Mouse (Mus musculus): Measurements from ENCODE around the gene Krtdap. TPM values are rescaled to one million over a fixed set of nuclear protein-coding genes. Genes with fewer than 3 reads are reported as not detected.

The Krtdap gene
- polyA plus RNA-seq, 1 experiment from 2014 or later: not detected

GRCm38 (mm10) chr7:30765173-30765572 lies 22.5 kb upstream of the Krtdap start:
- H3K4me2 ChIP-seq (replicated peaks): peak overlapping the region; percentile 8; the same call in 1 of the 2 replicates
- H3K4me3 ChIP-seq: no peak overlapping the region

DNA sequence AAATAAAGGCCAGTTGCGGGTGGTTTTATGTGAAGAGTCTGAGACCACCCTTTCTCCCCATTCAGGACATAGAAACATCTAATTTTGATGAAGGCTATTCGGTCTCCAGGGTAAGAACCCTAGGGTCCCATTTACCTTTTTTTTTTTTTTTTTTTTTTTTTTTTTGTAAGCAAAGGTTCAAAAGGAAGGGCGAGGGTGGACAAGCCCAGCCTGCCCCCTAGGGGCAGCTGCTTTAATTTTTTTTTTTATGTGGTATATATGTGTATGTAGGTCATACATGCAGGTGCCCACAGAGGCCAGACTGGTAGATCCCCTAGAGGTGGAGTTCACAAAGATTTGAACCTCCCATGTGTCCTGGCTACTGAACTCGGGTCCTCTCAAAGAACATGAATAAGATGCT lies 21.3 kb upstream of the Krtdap start:
- Histone ChIP-seq H3K27ac (replicated peaks) (no peak overlapping the region), H3K36me3 (no peaks in the 10 kb centered on the region), H3K9ac (replicated peaks) (no peak overlapping the region), H3K9me3 (no peaks in the 10 kb centered on the region), H3K4me1 (peaks cover 3% of the 10 kb centered on the region; the same call in 1 of the 2 replicates), H3K27me3 (peaks cover 15% of the 10 kb centered on the region), H3K4me3 (no peak overlapping the region), H3K4me2 (replicated peaks) (no peak overlapping the region)
- WGBS: 95% methylated on average over 4 of the region's 4 CpGs
- ATAC-seq (ENCODE audit: low FRiP score, low read depth): no peak

More at GRCm38 (mm10) chr7:30765173-30765572, 22.5 kb upstream of the Krtdap start:
- Histone ChIP-seq H3K4me1 (peaks cover 3% of the 10 kb centered on the region; the same call in 1 of the 2 replicates), H3K36me3 (no peaks in the 10 kb centered on the region), H3K9me3 (no peaks in the 10 kb centered on the region), H3K27ac (replicated peaks) (no peak overlapping the region), H3K27me3 (peaks cover 15% of the 10 kb centered on the region), H3K9ac (replicated peaks) (no peak overlapping the region)
- 54% methylated on average over 11 of the region's 11 CpGs for WGBS
- ATAC-seq (ENCODE audit: low FRiP score, low read depth): no peak

DNA sequence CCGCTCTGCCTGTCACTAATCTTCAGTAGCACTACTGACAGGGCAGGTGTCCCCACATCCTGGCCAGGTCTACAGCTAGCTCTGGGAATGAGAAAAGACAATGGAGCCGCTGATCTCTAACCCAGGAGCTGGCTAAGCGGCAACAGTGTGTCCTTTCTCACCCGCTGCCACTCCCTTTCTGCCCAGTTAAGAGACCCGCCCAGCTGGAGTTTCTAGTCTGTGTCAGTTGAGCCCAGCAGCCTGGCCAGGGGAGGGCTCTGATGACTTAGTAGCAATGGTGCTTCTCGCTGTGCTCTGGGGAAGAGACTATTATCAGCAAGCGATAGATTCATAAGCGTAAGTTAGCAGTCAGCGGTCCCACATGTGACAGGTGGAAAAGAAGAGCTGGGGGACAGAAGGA lies 18.5 kb upstream of the Krtdap start:
- Histone ChIP-seq H3K36me3 (no peaks in the 10 kb centered on the region), H3K9ac (replicated peaks) (no peak overlapping the region), H3K27me3 (0 out of 2 replicates have a peak, but pooled peaks cover 8% of the 10 kb centered on the region), H3K9me3 (0 out of 2 replicates have a peak, but pooled peaks cover 2% of the 10 kb centered on the region), H3K4me2 (replicated peaks) (no peak overlapping the region), H3K4me1 (peaks cover 3% of the 10 kb centered on the region; the same call in 1 of the 2 replicates), H3K4me3 (no peak overlapping the region), H3K27ac (replicated peaks) (no peak overlapping the region)
- no peak for ATAC-seq (ENCODE audit: low FRiP score, low read depth)
- WGBS: 30% methylated on average over 9 of the region's 9 CpGs

DNA sequence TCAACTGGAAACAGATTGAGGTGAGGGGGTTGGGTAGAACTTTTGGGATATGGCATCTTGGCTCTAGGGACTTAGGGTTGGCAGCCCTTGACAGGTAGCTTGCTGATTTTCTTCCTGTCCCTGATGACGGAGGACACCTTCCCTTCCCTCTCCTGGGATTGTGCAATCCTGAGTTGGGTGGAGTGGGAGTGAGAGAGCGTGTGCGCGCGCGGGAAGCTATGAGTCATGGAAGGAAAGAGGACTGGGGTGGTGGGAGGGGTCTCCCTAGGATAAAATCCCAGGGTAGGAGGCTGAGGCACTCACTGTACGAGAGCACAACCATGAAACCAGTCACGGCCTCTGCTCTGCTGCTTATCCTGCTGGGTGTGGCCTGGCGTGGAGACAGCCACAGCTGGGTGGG lies 11.6 kb upstream of the Krtdap start:
- H3K4me2 ChIP-seq (replicated peaks): no peak overlapping the region

GRCm38 (mm10) chr7:30777081-30777579 lies 10.6 kb upstream of the Krtdap start:
- no peaks in the 10 kb centered on the region for H3K36me3 ChIP-seq
- no peak overlapping the region for H3K9ac ChIP-seq (replicated peaks)
- no peaks in the 10 kb centered on the region for H3K4me1 ChIP-seq
- ATAC-seq (ENCODE audit: low FRiP score, low read depth): no peak
- no peaks in the 10 kb centered on the region for H3K27me3 ChIP-seq
- H3K4me2 ChIP-seq (replicated peaks): no peak overlapping the region
- H3K4me3 ChIP-seq: no peak overlapping the region
- WGBS: 43% methylated on average over 7 of the region's 7 CpGs
- H3K9me3 ChIP-seq: 0 out of 2 replicates have a peak, but pooled peaks cover 2% of the 10 kb centered on the region
- H3K27ac ChIP-seq (replicated peaks): no peak overlapping the region

More for the DNA sequence above, 11.6 kb upstream of the Krtdap start:
- Histone ChIP-seq H3K27ac (replicated peaks) (no peak overlapping the region), H3K9me3 (0 out of 2 replicates have a peak, but pooled peaks cover 2% of the 10 kb centered on the region), H3K36me3 (no peaks in the 10 kb centered on the region), H3K9ac (replicated peaks) (no peak overlapping the region), H3K4me1 (no peaks in the 10 kb centered on the region), H3K4me3 (no peak overlapping the region), H3K27me3 (no peaks in the 10 kb centered on the region)
- ATAC-seq (ENCODE audit: low FRiP score, low read depth): no peak
- WGBS: 92% methylated on average over 9 of the region's 9 CpGs

DNA sequence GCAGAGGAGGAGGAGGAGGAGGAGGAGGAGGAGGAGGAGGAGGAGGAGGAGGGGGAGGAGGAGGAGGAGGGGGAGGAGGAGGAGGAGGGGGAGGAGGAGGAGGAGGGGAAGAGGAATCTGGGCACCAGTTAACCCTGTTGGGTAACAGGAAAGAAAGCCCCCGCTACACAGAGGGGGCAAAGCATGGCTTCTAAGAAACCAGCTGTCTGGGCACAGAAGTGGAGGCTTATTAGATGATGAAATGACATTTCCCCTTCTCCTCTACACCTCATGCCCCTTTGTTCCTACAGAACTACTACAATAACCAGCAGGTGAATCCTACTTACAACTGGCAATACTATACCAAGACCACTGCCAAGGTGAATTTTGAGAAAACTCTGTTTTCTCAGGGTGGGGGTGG lies 9.8 kb upstream of the Krtdap start:
- ATAC-seq (ENCODE audit: low FRiP score, low read depth): no peak
- WGBS: 80% methylated on average over 1 of the region's 1 CpGs
- Histone ChIP-seq H3K4me1 (no peaks in the 10 kb centered on the region), H3K27ac (replicated peaks) (no peak overlapping the region), H3K36me3 (no peaks in the 10 kb centered on the region), H3K27me3 (no peaks in the 10 kb centered on the region), H3K4me2 (replicated peaks) (no peak overlapping the region), H3K9me3 (0 out of 2 replicates have a peak, but pooled peaks cover under 1% of the 10 kb centered on the region), H3K4me3 (no peak overlapping the region), H3K9ac (replicated peaks) (no peak overlapping the region)

GRCm38 (mm10) chr7:30781792-30782191 lies 5.9 kb upstream of the Krtdap start:
- WGBS: 73% methylated on average over 4 of the region's 4 CpGs
- ATAC-seq (ENCODE audit: low FRiP score, low read depth): no peak

GRCm38 (mm10) chr7:30782658-30783057 lies 5.0 kb upstream of the Krtdap start:
- H3K27me3 ChIP-seq: no peaks in the 10 kb centered on the region
- 91% methylated on average over 3 of the region's 3 CpGs for WGBS

More at GRCm38 (mm10) chr7:30781792-30782191, 5.9 kb upstream of the Krtdap start:
- Histone ChIP-seq H3K4me2 (replicated peaks) (no peak overlapping the region), H3K4me3 (no peak overlapping the region), H3K27ac (replicated peaks) (no peak overlapping the region), H3K9me3 (no peaks in the 10 kb centered on the region), H3K4me1 (0 out of 2 replicates have a peak, but pooled peaks cover 12% of the 10 kb centered on the region), H3K9ac (replicated peaks) (no peak overlapping the region), H3K36me3 (no peaks in the 10 kb centered on the region), H3K27me3 (no peaks in the 10 kb centered on the region)

DNA sequence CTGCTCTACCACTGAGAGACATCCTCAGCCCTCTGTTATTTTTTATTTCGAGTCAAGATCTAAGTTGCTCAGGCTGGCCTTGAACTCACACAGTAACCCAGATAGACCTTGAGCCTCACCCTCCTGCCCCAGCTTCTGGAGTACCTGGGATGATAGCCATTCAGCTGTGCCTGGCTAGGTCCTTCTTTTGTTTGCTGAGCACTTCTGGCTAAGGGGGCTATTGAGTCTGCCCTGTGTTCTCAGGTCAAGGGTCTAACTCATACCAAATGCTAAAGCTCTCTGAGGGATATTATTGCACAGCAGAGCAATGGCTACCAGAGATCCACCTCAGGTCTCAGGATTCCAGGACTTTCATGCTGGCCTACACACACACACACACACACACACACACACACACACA lies 2.5 kb upstream of the Krtdap start:
- Histone ChIP-seq H3K4me1 (0 out of 2 replicates have a peak, but pooled peaks cover 12% of the 10 kb centered on the region), H3K27ac (replicated peaks) (no peak overlapping the region), H3K36me3 (no peaks in the 10 kb centered on the region), H3K9me3 (no peaks in the 10 kb centered on the region), H3K4me3 (no peak overlapping the region), H3K4me2 (replicated peaks) (no peak overlapping the region), H3K9ac (replicated peaks) (no peak overlapping the region), H3K27me3 (no peaks in the 10 kb centered on the region)
- no peak for ATAC-seq (ENCODE audit: low FRiP score, low read depth)
- WGBS: 58% methylated on average over 1 of the region's 1 CpGs

More at GRCm38 (mm10) chr7:30782658-30783057, 5.0 kb upstream of the Krtdap start:
- Histone ChIP-seq H3K36me3 (no peaks in the 10 kb centered on the region), H3K9me3 (no peaks in the 10 kb centered on the region), H3K4me3 (no peak overlapping the region), H3K4me1 (0 out of 2 replicates have a peak, but pooled peaks cover 12% of the 10 kb centered on the region), H3K4me2 (replicated peaks) (no peak overlapping the region), H3K9ac (replicated peaks) (no peak overlapping the region), H3K27ac (replicated peaks) (no peak overlapping the region)
- ATAC-seq (ENCODE audit: low FRiP score, low read depth): no peak

DNA sequence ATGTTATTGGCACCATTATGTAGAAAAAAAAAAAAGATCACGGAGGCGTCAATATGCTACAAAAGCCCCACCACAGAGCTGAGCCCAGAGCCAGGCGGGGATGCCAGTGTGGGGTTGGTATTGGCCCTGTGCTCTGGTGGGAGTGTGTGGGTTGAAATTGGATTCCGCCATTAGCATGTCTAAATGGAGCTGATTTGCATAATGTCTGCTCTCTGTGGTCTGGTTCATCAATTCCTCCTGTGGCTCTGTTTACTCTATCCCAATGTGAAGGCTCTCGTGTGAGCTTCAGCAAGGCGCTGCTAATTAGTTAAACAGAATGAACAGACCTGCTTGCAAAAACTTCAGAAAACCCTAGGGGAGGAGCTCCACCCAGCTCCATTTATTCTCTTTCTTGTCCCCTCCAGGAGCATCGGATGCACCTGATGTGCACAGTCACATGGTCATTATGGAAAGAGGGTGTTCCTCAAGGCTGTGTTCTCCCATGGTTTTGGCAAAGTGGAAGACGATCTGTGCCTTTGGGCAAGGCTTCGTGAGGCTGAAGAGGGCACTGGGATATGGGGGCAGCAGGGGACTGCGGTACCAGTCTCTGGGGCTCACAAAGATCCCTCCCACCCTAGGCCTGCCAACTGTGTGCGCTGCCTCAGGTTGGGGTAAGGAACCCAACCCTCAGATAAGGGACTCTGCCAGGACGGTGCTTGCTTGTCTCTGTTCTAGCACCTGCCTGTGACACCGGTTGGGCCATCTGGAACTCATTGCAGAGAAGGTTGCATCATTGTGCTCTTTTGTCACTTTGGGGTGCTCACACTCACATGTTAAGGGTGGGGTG lies 1.8 kb upstream of the Krtdap start:
- WGBS: 70% methylated on average over 13 of the region's 13 CpGs
- peak; percentile 52; the same call in 1 of the 2 replicates for ATAC-seq (ENCODE audit: low FRiP score, low read depth)

DNA sequence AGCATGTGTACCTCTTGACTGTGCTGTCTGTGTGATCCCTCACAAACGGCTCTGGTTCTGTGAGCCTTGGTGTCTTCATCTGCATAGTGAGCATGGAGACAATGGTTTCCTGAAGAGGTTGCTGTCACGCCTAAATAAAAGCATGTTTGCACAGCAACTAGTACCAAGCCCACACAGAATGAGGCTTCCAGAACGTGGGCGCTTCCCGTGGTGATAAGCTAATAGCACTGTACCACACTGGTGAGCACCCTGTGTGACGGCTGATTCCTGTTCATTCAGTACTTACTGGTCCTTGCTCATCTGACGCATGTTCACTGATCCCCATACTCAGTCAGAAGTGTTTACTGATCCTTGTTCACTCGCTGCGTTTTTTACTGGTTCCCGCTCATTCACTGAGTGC lies 2.4 kb downstream of the Krtdap start:
- Histone ChIP-seq H3K27ac (replicated peaks) (no peak overlapping the region), H3K27me3 (no peaks in the 10 kb centered on the region), H3K4me2 (replicated peaks) (no peak overlapping the region), H3K4me3 (no peak overlapping the region), H3K9me3 (no peaks in the 10 kb centered on the region), H3K9ac (replicated peaks) (no peak overlapping the region), H3K4me1 (0 out of 2 replicates have a peak, but pooled peaks cover 12% of the 10 kb centered on the region), H3K36me3 (no peaks in the 10 kb centered on the region)
- ATAC-seq (ENCODE audit: low FRiP score, low read depth): no peak
- WGBS: 74% methylated on average over 10 of the region's 10 CpGs

More for the DNA sequence above, 1.8 kb upstream of the Krtdap start:
- H3K27me3 ChIP-seq: no peaks in the 10 kb centered on the region
- no peak overlapping the region for H3K9ac ChIP-seq (replicated peaks)
- H3K9me3 ChIP-seq: no peaks in the 10 kb centered on the region
- H3K36me3 ChIP-seq: no peaks in the 10 kb centered on the region
- 0 out of 2 replicates have a peak, but pooled peaks cover 12% of the 10 kb centered on the region for H3K4me1 ChIP-seq
- H3K4me3 ChIP-seq: no peak overlapping the region
- H3K27ac ChIP-seq (replicated peaks): no peak overlapping the region
- H3K4me2 ChIP-seq (replicated peaks): no peak overlapping the region

DNA sequence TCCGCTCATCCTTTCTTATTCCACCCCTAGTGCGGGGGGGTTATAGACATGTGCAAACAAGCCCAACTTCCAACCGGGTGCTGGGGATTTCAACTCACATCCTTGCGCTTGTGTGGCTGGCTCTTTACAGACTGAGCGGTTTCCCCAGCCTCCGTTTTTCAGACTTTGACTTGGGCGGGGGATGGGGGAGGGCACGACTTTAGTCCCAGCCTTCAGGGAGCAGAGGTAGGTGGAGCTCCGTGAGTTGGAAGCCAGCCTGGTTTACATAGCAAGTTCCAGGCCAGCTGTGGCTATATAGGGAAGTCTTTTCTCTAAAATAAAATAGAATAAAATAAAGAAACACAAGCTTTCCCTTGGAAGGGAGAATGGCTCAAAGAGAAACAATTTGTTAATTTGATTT lies 4.2 kb downstream of the Krtdap start:
- Histone ChIP-seq H3K27ac (replicated peaks) (no peak overlapping the region), H3K9ac (replicated peaks) (no peak overlapping the region), H3K4me3 (no peak overlapping the region), H3K9me3 (no peaks in the 10 kb centered on the region), H3K27me3 (no peaks in the 10 kb centered on the region), H3K4me1 (no peaks in the 10 kb centered on the region), H3K36me3 (no peaks in the 10 kb centered on the region), H3K4me2 (replicated peaks) (no peak overlapping the region)
- no peak for ATAC-seq (ENCODE audit: low FRiP score, low read depth)
- WGBS: 27% methylated on average over 9 of the region's 9 CpGs
